Mouse (Mus musculus) CH12.LX (cell line): Measurements from ENCODE around the gene Lemd2.

Source experiments
- CTCF ChIP-seq, 2 experiments: IDR thresholded peaks in 1 of 2; conservative IDR thresholded peaks in 1 of 2; 2 replicates each; pipeline ENCODE4 v1.5.1; 2011 to 2012; ENCODE audit warnings: low read depth in 2 of 2, low read length in 2 of 2, improper control_type of control experiment in 1 of 2, inconsistent platforms in 1 of 2, mild to moderate bottlenecking in 1 of 2, moderate library complexity in 1 of 2
- JUN ChIP-seq: IDR thresholded peaks from 2 replicates; pipeline ENCODE4 v1.6.1; 2011; ENCODE audit warnings: low read depth, mild to moderate bottlenecking, low read length, improper control_type of control experiment, moderate library complexity; ENCODE audit not compliant: insufficient read depth
- JUND ChIP-seq: conservative IDR thresholded peaks from 2 replicates; pipeline ENCODE4 v1.6.1; 2011; ENCODE audit warnings: low read depth, low read length, improper control_type of control experiment
- POLR2A ChIP-seq: IDR thresholded peaks from 2 replicates; pipeline ENCODE4 v1.6.1; 2011; ENCODE audit warnings: low read depth, mild to moderate bottlenecking, improper control_type of control experiment, low read length
- ZKSCAN1 ChIP-seq: IDR thresholded peaks from 2 replicates; pipeline ENCODE4 v1.6.1; 2012; ENCODE audit warnings: low read depth, inconsistent platforms, low read length, improper control_type of control experiment, borderline replicate concordance

DNA sequence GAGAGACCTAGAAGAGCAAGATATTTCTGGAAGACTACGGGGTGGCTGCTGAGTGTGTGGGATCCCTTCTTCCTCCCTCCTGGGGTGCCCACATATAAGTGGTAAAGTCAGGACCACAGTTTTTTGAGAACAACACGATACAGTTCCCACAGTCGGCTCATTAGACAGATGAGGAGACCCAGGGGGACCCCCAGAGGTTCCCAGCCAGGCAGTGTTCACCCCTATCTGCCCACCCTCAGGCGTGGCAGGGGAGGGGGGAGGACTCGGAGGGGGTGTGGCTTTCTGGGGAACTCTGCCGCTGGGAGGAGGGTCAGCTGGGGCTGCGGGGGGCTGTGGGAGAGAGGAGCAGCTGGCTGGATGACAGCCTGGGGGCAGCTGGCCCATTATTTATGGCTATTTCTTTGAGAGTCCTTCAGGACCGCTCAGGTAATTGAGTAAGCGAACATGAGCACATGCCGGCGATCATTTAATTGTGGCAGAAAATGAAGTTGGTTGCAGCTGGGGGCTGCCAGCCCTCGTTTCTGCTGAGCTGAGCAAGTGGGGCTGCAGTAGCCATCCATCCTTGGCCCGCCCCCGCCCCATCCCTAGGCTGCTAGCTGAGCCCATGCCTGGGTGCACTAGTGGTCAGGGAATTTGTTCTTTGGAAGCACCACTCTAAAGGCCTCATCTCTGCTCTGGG lies 28.9 kb downstream of the Lemd2 start:
- TF ChIP-seq JUN, result no peak
- no peak for TF ChIP-seq CTCF (conservative IDR thresholded peaks at IDR 0.05 in 1 of 2, IDR thresholded peaks at IDR 0.05 in 1 of 2; ENCODE audit: low read depth in 2 of 2, low read length in 2 of 2)
- TF ChIP-seq JUND, result no peak
- TF ChIP-seq ZKSCAN1, result no peak
- no peak; the same call in none of the 2 replicates for TF ChIP-seq POLR2A
